8 mouse cellular contexts compared by ENCODE assay signal in the genomic region with DNA sequence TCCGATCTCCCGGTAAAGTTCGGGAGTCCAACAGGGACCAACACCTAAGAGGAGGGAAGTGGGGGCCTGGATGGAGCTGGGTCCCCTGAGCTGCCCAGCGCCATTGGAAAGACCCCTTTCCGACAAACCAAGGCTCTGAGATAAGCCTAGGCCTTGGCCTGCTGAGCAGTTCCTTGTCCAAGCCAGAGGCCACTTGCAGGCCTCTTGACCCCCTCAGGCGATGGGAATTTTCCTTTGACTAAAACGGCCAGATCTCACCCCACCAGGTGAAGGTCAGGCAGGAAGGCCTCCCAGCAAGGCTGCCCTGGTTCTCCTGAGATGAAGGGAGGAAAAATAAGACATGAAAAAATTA. TPM values are rescaled to one million over a fixed set of nuclear protein-coding genes. Genes with fewer than 3 reads are reported as not detected.
A peak's percentile ranks its signal among the peaks of the same experiment; 100 is the strongest.
DNase-seq lines count a peak whose midpoint lies in the region; ATAC-seq and TF ChIP-seq lines count a peak whose summit lies in the region.

No protein-coding gene starts in this region.

- no peaks in the 10 kb centered on the region for H3K9me3 ChIP-seq in embryonic facial prominence, embryonic 10.5 days
- no peaks in the 10 kb centered on the region for H3K9me3 ChIP-seq in kidney, embryonic 14.5 days (ENCODE audit: control insufficient read depth, low read length)
- H3K9me3 ChIP-seq in neural tube, embryonic 13.5 days = no peaks in the 10 kb centered on the region

- ATAC-seq in kidney, embryonic 14.5 days (ENCODE audit: low FRiP score, low TSS enrichment) = 0 out of 2 replicates have a peak, but pooled peaks have one; percentile 4
- ATAC-seq in neural tube, embryonic 13.5 days (ENCODE audit: low read depth) = no peak

- peak overlapping the region; percentile 98 for H3K9ac ChIP-seq in kidney, embryonic 14.5 days (ENCODE audit: low read depth, low read length)
- H3K9ac ChIP-seq in neural tube, embryonic 13.5 days = peak overlapping the region; percentile 100

- no peak for DNase-seq in left cerebral cortex, adult 2 months (ENCODE audit: extremely low spot score in 1 of 2, low spot score in 2 of 2)
- no peak for DNase-seq in left cerebral cortex, postnatal 25 days (ENCODE audit: low spot score in 2 of 2)
- DNase-seq in embryonic facial prominence, embryonic 10.5 days (ENCODE audit: low spot score) = no peak
- no peak for DNase-seq in urinary bladder, postnatal 4 days (ENCODE audit: low spot score in 2 of 2)
- no peak for DNase-seq in right cerebral cortex, adult 2 months (ENCODE audit: low spot score in 2 of 2)
- no peak for DNase-seq in retina, postnatal 1 day

- WGBS in embryonic facial prominence, embryonic 10.5 days = 0% methylated on average over 7 of the region's 7 CpGs
- 2% methylated on average over 7 of the region's 7 CpGs for WGBS in kidney, embryonic 14.5 days
- WGBS in neural tube, embryonic 13.5 days = 2% methylated on average over 7 of the region's 7 CpGs

- 0 out of 2 replicates have a peak, but pooled peaks cover 2% of the 10 kb centered on the region for H3K36me3 ChIP-seq in embryonic facial prominence, embryonic 10.5 days (replicated peaks)
- H3K36me3 ChIP-seq in kidney, embryonic 14.5 days (ENCODE audit: control insufficient read depth, insufficient read depth, low read length) = no peaks in the 10 kb centered on the region
- no peaks in the 10 kb centered on the region for H3K36me3 ChIP-seq in neural tube, embryonic 13.5 days

- peaks cover 80% of the 10 kb centered on the region for H3K4me1 ChIP-seq in embryonic facial prominence, embryonic 10.5 days
- H3K4me1 ChIP-seq in kidney, embryonic 14.5 days (ENCODE audit: control insufficient read depth, insufficient read depth, low read length) = peaks cover 28% of the 10 kb centered on the region
- peaks cover 58% of the 10 kb centered on the region for H3K4me1 ChIP-seq in neural tube, embryonic 13.5 days (replicated peaks)

- H3K27ac ChIP-seq in left cerebral cortex, adult 2 months = peak overlapping the region; percentile 100
- peak overlapping the region; percentile 99 for H3K27ac ChIP-seq in embryonic facial prominence, embryonic 10.5 days (replicated peaks)
- H3K27ac ChIP-seq in kidney, embryonic 14.5 days (ENCODE audit: low read depth, low read length) = peak overlapping the region; percentile 99
- H3K27ac ChIP-seq in neural tube, embryonic 13.5 days (replicated peaks) = peak overlapping the region; percentile 99

- intact Hi-C loops in left cerebral cortex, adult 2 months (cut with DNase I) = loop anchor here (2.0 kb wide), 1 partner anchor 49 kb away; no protein-coding TSS in a partner anchor
- intact Hi-C loops in left cerebral cortex, postnatal 25 days (cut with DNase I) = loop anchor here (2.0 kb wide), 1 partner anchor 383 kb away; no protein-coding TSS in a partner anchor

- no peak for TF ChIP-seq CTCF in left cerebral cortex, adult 2 months (IDR thresholded peaks at IDR 0.05)

- no peaks in the 10 kb centered on the region for H3K27me3 ChIP-seq in embryonic facial prominence, embryonic 10.5 days (replicated peaks; ENCODE audit: low read depth, poor library complexity, severe bottlenecking)
- no peaks in the 10 kb centered on the region for H3K27me3 ChIP-seq in kidney, embryonic 14.5 days (ENCODE audit: control insufficient read depth, insufficient read depth, low read length)
- H3K27me3 ChIP-seq in neural tube, embryonic 13.5 days = no peaks in the 10 kb centered on the region

- peak overlapping the region; percentile 92 for H3K4me3 ChIP-seq in left cerebral cortex, adult 2 months
- peak overlapping the region; percentile 93 for H3K4me3 ChIP-seq in embryonic facial prominence, embryonic 10.5 days
- peak overlapping the region; percentile 86 for H3K4me3 ChIP-seq in kidney, embryonic 14.5 days (ENCODE audit: low read length)
- peak overlapping the region; percentile 91 for H3K4me3 ChIP-seq in neural tube, embryonic 13.5 days

- peak overlapping the region; percentile 90 for H3K4me2 ChIP-seq in kidney, embryonic 14.5 days (replicated peaks; ENCODE audit: low read depth, low read length)
- peak overlapping the region; percentile 97 for H3K4me2 ChIP-seq in neural tube, embryonic 13.5 days

RNA-seq across cellular contexts. Expression of a gene that starts 1.0 kb away (rescaled TPM):
- 10 to 100 TPM; 72.9 to 87.5 TPM for total RNA-seq in left cerebral cortex, adult 2 months (2021)
- 10 to 100 TPM; 58.3 to 86.5 TPM for total RNA-seq in left cerebral cortex, postnatal 25 days (2021)
- polyA plus RNA-seq in embryonic facial prominence, embryonic 10.5 days (2016; fragmentation: Nextera tagmentation; extraction: Ambion mirVana) = 2.4 and 2.7 TPM in 2 replicates
- polyA plus RNA-seq in kidney, embryonic 14.5 days (2014; fragmentation: Nextera tagmentation; extraction: Ambion mirVana) = 3.0 and 4.1 TPM in 2 replicates
- polyA plus RNA-seq in neural tube, embryonic 13.5 days (2015; fragmentation: Nextera tagmentation; extraction: Ambion mirVana) = 5.4 and 5.7 TPM in 2 replicates
